Mouse (Mus musculus) adrenal gland, adult (tissue): ENCODE measurements at regions not wholly inside any gene's neighbourhood (a gene's known extent, or its start where the extent isn't known, plus 50 kb on each side); places are given as distances from the start of the nearest gene placed in this dataset.

Experiments
- DNase-seq, 2 experiments: peaks; one replicate each; pipeline ENCODE4 v3.0.0; 2022 to 2023; ENCODE audit warnings: low spot score in 1 of 2; ENCODE audit not compliant: inconsistent age in 2 of 2

DNA sequence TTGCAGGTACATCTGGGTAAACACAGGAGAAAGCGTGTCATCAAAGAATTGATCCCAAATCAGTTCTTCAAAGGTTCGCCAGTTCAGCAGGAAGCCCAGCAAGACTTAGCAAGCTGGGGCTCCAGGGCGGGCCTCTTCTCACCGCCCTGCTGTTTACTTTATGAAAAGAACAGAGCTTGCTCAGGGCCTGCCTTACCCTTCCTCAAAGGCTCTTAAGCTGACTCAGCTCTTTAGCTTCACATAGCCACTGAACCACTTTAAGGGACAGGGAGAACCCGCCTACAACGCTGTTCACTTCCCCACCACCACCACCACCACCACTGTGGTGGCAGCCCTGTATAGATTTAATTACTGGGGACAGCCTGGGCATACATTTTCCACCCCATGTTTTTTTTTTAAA lies 148.5 kb downstream of the Clic5 start:
- no peak for DNase-seq

GRCm38 (mm10) chr17:44337253-44337652 lies 148.9 kb downstream of the Clic5 start:
- DNase-seq = no peak

- DNase-seq = no peak
These were observed 156.2 kb downstream of the Clic5 start for GRCm38 (mm10) chr17:44344542-44344941.

DNA sequence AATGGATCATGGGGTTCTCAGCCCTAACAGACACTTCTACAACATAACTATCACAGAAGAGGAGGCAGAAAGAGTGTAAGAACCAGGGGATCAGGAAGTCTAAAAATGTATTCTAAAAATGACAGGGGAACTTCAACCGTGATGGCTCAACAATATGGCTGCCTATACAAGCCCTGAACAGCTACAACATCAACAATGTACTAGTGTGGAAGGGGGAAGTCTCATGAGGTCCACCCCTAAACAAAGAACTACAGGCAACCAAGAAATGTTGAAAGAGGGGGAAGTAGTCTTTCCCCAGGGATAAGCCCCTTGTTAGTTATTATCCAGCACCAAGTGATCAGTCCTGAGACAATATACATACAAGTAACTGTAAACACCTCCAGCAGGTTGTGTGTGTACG lies 157.0 kb downstream of the Clic5 start:
- DNase-seq = no peak

GRCm38 (mm10) chr17:44350201-44350948 lies 162.0 kb downstream of the Clic5 start:
- no peak for DNase-seq

DNA sequence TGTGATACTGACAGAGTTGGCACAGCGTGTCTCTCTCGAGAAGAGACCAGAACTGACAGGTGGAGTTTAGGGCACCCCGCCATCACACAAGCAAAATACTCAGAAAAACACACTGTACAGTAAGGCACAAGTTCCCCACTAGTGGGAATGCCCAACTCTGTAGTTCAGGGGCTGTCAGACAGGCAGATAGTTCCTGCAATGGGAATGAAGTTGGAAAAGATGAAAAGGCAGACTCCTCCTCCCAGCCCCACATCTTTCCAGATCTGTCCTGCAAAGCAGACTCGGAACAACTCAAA lies 162.5 kb downstream of the Clic5 start:
- DNase-seq = no peak

DNA sequence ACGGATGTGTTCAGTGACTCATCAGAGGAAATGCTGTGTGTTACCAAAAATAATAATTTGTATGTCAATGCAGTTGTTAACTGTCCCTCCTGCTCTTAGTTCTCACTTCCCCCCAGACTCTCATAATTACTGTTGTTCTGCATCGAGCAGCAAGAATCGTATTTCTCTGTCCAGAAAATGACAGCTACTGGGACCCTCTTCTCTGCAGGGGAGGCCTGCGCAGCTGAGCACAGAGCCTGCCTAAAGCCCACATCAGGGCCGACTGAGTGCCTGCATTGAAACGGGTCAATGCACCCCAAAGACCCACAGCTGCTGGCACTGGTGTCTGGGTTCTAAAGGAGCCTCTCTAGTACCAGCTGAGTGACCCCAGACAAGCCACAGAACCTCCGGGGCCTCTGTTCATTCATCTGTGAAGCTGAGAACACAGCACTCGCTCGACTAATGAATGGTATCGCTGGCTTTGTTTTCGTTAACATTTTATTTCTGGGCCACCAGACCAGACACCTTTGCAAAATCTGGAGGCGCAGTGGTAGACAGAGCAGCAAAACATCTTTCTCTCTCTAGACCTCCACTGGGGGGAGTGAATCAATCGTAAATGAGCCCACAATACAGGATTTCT lies 163.2 kb downstream of the Clic5 start:
- DNase-seq = no peak

GRCm38 (mm10) chr17:44352142-44352541 lies 163.8 kb downstream of the Clic5 start:
- DNase-seq = no peak

DNA sequence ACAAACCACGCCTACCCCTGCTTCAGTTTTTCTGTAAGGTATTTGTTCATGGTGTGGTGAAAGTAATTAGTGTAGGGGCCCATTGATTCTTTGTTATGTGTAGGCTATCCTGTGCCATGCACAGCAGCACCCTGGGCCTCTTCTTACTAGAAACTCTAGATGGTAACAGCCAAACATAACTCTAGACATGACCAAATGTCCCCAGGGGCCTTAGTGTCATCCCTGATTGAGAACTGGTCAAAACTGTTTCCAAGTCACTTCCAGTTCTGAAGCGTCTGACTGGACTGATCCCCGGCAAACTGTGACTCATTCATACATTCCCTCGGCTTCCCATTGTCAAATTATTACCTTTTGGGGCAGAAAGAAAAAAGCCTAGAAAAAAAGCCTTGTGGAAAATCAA lies 174.7 kb downstream of the Clic5 start:
- no peak for DNase-seq

- no peak for DNase-seq
These were observed 176.1 kb downstream of the Clic5 start for GRCm38 (mm10) chr17:44364494-44364893.

DNA sequence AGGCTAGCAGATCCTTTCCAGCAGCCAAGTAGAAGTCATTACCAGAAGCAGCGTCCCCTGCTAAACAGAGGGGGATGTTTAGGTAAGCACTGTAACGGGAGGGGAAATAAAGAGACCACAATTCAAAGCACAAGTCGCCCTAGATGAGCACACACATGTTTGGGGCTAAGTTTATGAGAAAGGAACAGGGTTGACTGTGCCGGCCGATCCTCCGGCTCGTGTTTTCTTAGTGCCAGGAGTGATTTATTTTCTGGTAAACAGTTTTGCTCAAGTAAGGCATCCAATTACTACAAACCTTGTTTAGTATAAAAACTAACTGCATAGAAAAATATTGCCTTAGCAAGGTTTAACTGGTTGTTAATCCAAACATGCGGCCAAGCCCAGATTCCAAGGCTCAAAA lies 178.1 kb downstream of the Clic5 start:
- DNase-seq = no peak

GRCm38 (mm10) chr17:44367561-44367960 lies 179.2 kb downstream of the Clic5 start:
- DNase-seq = no peak

- no peak for DNase-seq
These were observed 182.6 kb downstream of the Clic5 start for GRCm38 (mm10) chr17:44370966-44371465.

- no peak for DNase-seq
These were observed 183.2 kb downstream of the Clic5 start for GRCm38 (mm10) chr17:44371620-44372019.

GRCm38 (mm10) chr17:44373744-44374456 lies 185.5 kb downstream of the Clic5 start:
- peak in 1 of 2 experiments; percentile 31 for DNase-seq

DNA sequence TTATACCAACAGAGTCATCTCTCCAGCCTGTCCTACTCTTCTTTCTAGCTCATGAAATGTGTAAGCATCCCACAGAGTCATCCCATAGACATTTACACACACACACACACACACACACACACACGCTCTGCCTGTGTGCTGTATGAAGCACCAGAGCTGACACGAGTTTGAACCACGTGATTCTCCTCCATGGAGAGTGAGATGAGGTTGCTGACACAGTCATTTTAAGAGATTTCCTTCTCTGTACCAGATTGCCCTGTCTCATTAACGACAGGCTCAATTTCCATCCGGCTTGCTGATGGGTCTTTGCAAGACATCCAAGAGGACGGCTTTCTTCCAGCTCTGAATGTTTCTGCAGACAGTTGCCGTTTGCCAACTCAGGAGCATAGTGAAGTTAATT lies 190.0 kb downstream of the Clic5 start:
- DNase-seq = no peak

DNA sequence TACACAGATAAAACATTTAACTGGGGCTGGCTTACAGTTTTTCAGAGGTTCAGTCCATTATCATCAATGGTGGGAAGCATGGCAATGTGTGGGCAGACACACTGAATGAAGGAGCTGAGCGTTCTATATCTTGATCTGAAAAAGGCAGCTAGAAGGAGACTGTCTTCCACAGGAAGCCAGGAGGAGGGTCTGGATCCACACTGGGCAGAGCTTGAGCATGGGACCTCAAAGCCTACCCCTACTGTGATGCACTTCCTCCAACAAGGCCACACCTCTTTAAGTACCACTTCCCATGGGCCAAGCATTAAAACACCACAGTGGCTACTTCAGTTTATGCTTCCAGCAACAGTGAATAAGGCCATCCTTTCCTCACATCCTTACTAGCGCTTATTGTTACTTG lies 200.5 kb downstream of the Clic5 start:
- no peak for DNase-seq

GRCm38 (mm10) chr17:44397829-44398228 lies 209.4 kb downstream of the Clic5 start:
- DNase-seq = no peak

DNA sequence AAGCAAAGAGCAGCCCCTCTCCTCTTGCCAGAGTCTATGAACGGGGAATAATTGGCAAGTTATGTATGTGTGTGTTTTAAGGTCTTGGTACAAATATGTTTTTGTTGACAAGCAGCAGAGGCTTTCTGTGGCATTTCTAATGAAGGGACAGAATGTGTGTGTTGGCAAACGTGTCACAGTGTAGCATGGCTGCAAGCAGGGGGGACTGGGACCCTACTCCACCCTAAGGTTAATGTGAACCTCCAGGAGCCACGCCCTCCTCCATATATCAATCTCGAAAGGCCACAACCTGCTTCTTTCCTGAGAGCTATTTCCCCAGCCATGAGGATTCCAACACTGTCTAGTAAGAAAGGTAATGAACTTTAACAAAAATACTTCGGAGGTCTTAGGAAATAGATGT lies 209.8 kb downstream of the Clic5 start:
- DNase-seq = no peak

DNA sequence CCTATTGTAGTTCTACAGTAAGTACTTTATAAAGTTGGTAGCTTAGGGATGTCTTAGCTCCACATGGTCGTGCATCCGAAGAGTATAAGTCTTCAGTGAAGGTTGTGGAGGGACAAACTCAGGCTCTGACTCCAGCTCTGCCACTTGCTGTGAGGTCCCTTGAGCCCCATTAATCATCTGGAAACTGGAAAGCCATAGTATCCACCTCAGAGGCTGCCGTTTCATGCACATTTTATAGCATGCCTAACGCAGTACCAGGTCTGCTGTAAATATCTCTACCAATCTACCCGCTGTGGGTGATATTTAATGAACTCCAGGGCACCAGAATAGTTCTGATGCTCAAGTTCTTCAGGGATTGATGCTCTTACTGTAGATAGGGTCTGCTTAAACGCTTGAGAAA lies 216.5 kb downstream of the Clic5 start:
- no peak for DNase-seq

DNA sequence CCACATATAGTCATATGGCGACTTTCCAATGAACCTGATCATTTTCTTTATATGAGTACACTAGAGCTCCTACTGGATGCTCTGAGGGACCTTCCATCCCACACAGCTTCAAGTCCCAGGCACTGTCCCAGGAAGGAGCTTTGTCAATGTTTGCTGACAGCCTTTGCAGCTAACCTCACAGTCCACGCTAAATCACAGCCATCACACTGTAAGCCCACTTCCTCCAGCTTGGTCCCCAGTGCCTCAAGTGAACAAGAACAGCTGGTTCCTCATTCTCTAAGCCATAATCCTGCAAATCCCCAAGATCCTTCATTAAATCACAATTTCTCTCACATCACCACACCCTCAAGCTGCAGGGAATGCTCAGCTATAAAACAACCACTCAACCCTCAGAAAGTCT lies 222.6 kb downstream of the Clic5 start:
- DNase-seq = no peak

- peak in 1 of 2 experiments; percentile 28 for DNase-seq
These were observed 230.5 kb downstream of the Clic5 start for GRCm38 (mm10) chr17:44418676-44419404.
